ENCODE assay signal across 30 mouse cellular contexts in the genomic region with DNA sequence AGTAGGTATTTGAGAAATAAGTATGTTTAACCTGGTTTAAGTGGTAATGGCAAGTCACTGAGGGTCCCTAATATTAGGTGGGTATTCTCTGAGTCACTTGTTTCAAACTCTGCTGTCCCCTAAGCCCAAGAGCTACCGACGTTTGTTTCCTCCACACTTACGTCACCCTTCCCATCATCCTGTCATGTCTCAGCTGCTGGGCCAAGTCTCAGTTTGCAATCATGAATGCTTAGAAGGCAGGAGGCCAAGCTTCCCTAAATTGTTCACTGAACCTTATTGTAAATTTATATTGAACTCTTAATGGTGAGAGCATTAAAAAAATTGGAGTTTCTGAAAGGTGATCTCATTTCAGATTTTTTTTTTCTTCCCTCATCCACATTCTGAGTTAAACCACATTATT.
"Had no signal": no experiment of that assay in that cellular context is flagged by ENCODE, and none has a peak within 500 bp of the region (broad histone marks: within the 10 kb centered on the region; RNA-seq: fewer than 3 reads in every experiment).

No protein-coding gene starts in this region.

- H3K4me3 ChIP-seq: limb, embryonic 10.5 days; limb, embryonic 12.5 days; limb, embryonic 13.5 days; limb, embryonic 15.5 days; liver, embryonic 12.5 days; liver, embryonic 13.5 days; liver, embryonic 15.5 days; lung, embryonic 15.5 days; megakaryocyte, embryonic 14.5 days; midbrain, embryonic 10.5 days; midbrain, embryonic 12.5 days; midbrain, embryonic 13.5 days; midbrain, embryonic 15.5 days; myocyte; neural tube, embryonic 12.5 days had no signal

- H3K27me3 ChIP-seq: limb, embryonic 12.5 days; limb, embryonic 13.5 days; limb, embryonic 15.5 days; liver, embryonic 12.5 days; liver, embryonic 13.5 days; liver, embryonic 15.5 days; lung, embryonic 15.5 days; megakaryocyte, embryonic 14.5 days; midbrain, embryonic 12.5 days; midbrain, embryonic 13.5 days; midbrain, embryonic 15.5 days; neural tube, embryonic 12.5 days had no signal

- H3K4me1 ChIP-seq: limb, embryonic 10.5 days; limb, embryonic 12.5 days; limb, embryonic 13.5 days; limb, embryonic 15.5 days; liver, embryonic 12.5 days; liver, embryonic 13.5 days; liver, embryonic 15.5 days; lung, embryonic 15.5 days; megakaryocyte, embryonic 14.5 days; midbrain, embryonic 10.5 days; midbrain, embryonic 12.5 days; midbrain, embryonic 13.5 days; midbrain, embryonic 15.5 days; neural tube, embryonic 12.5 days had no signal

- H3K9me3 ChIP-seq: limb, embryonic 10.5 days; limb, embryonic 12.5 days; limb, embryonic 13.5 days; limb, embryonic 15.5 days; liver, embryonic 12.5 days; liver, embryonic 13.5 days; liver, embryonic 15.5 days; lung, embryonic 15.5 days; midbrain, embryonic 10.5 days; midbrain, embryonic 12.5 days; midbrain, embryonic 13.5 days; midbrain, embryonic 15.5 days; neural tube, embryonic 12.5 days had no signal

- H3K9ac ChIP-seq: limb, embryonic 12.5 days; limb, embryonic 13.5 days; limb, embryonic 15.5 days; liver, embryonic 12.5 days; liver, embryonic 13.5 days; liver, embryonic 14.5 days; liver, embryonic 15.5 days; liver, postnatal 0 days; lung, embryonic 15.5 days; midbrain, embryonic 12.5 days; midbrain, embryonic 13.5 days; midbrain, embryonic 15.5 days; neural tube, embryonic 12.5 days had no signal

- H3K4me2 ChIP-seq: limb, embryonic 12.5 days; limb, embryonic 13.5 days; limb, embryonic 15.5 days; liver, embryonic 11.5 days; liver, embryonic 12.5 days; liver, embryonic 13.5 days; liver, embryonic 15.5 days; lung, embryonic 15.5 days; midbrain, embryonic 11.5 days; midbrain, embryonic 12.5 days; midbrain, embryonic 13.5 days; midbrain, embryonic 15.5 days; neural tube, embryonic 12.5 days had no signal

- ATAC-seq: liver, embryonic 12.5 days; liver, postnatal 0 days; lung, postnatal 0 days; midbrain, embryonic 13.5 days; midbrain, embryonic 15.5 days; midbrain, embryonic 16.5 days had no signal

- H3K27ac ChIP-seq: limb, embryonic 10.5 days; limb, embryonic 12.5 days; limb, embryonic 13.5 days; limb, embryonic 15.5 days; liver, embryonic 12.5 days; liver, embryonic 13.5 days; liver, embryonic 14.5 days; liver, embryonic 15.5 days; lung, embryonic 15.5 days; macrophage; midbrain, embryonic 10.5 days; midbrain, embryonic 12.5 days; midbrain, embryonic 13.5 days; midbrain, embryonic 15.5 days; neural tube, embryonic 12.5 days had no signal

- DNase-seq: left cerebral cortex, postnatal 4 days; liver; liver, embryonic 13.5 days; liver, postnatal 0 days; lung, adult 18-20 months; lung, adult 2 months; lung, postnatal 14 days; lung, postnatal 36 days; lung, postnatal 4 days; midbrain, embryonic 14.5 days had no signal

- H3K36me3 ChIP-seq: limb, embryonic 10.5 days; limb, embryonic 12.5 days; limb, embryonic 13.5 days; limb, embryonic 15.5 days; liver, embryonic 12.5 days; liver, embryonic 13.5 days; liver, embryonic 15.5 days; lung, embryonic 15.5 days; midbrain, embryonic 10.5 days; midbrain, embryonic 12.5 days; midbrain, embryonic 13.5 days; midbrain, embryonic 15.5 days; neural tube, embryonic 12.5 days had no signal
